Mouse (Mus musculus) limb, embryonic 11.5 days (tissue): ENCODE measurements around the gene Lnpk. TPM values are rescaled to one million over a fixed set of nuclear protein-coding genes. Genes with fewer than 3 reads are reported as not detected.
A peak's percentile ranks its signal among the peaks of the same experiment; 100 is the strongest.

Experiments used
- ATAC-seq: fragments of 200-750 bp; cut with Nextera tagmentation; 2 replicates; pipeline ENCODE4 v1.8.0; 2017; ENCODE audit warnings: low read depth; ENCODE audit not compliant: insufficient number of reproducible peaks, low FRiP score, low TSS enrichment
- DNase-seq: peaks from one replicate; pipeline ENCODE4 v3.0.0-alpha.2; 2015; ENCODE audit warnings: low spot score
- H3K27ac ChIP-seq: fragments of 300-500 bp; sonication (generic); replicated peaks from 2 replicates; pipeline ENCODE4 v1.5.1; 2014; ENCODE audit warnings: low read depth, mild to moderate bottlenecking, low read length
- H3K27me3 ChIP-seq: fragments of 300-500 bp; sonication (generic); 2 replicates; pipeline ENCODE4 v1.6.1; 2014; ENCODE audit warnings: mild to moderate bottlenecking, low read length, mixed read lengths; ENCODE audit not compliant: control insufficient read depth, insufficient read depth
- H3K36me3 ChIP-seq: fragments of 300-500 bp; sonication (generic); 2 replicates; pipeline ENCODE4 v1.6.1; 2014; ENCODE audit warnings: mild to moderate bottlenecking, low read length, moderate library complexity, mixed read lengths; ENCODE audit not compliant: control insufficient read depth, insufficient read depth
- H3K4me1 ChIP-seq: fragments of 300-500 bp; sonication (generic); 2 replicates; pipeline ENCODE4 v1.6.1; 2014; ENCODE audit warnings: low read length, mixed read lengths; ENCODE audit not compliant: control insufficient read depth, insufficient read depth
- H3K4me2 ChIP-seq: fragments of 300-500 bp; sonication (generic); 2 replicates; pipeline ENCODE4 v1.6.1; 2014; ENCODE audit warnings: low read depth, mild to moderate bottlenecking, moderate library complexity; ENCODE audit not compliant: severe bottlenecking
- H3K4me3 ChIP-seq: fragments of 300-500 bp; sonication (generic); 2 replicates; pipeline ENCODE4 v1.5.1; 2014; ENCODE audit warnings: low read depth, low read length
- H3K9ac ChIP-seq: fragments of 300-500 bp; sonication (generic); 2 replicates; pipeline ENCODE4 v1.6.1; 2014; ENCODE audit warnings: mild to moderate bottlenecking, low read length
- H3K9me3 ChIP-seq: fragments of 300-500 bp; sonication (generic); 2 replicates; pipeline ENCODE4 v1.6.1; 2016; ENCODE audit warnings: low read length; ENCODE audit not compliant: control insufficient read depth
- WGBS: fragments of 180-500 bp; shearing (Covaris S2); extraction: QIAGEN DNeasy Blood & Tissue Kit; methylation state at CpG from one replicate; pipeline ENCODE4 v1.1.7; 2014; 5-methylcytosine and 5-hydroxymethylcytosine counted together
- polyA plus RNA-seq: library from polyadenylated mRNA; unstranded; fragments of >200 nt; fragmentation: Nextera tagmentation; extraction: Ambion mirVana; gene quantifications from 2 replicates; pipeline ENCODE4 v1.2.1, GENCODE M21; 2014

Lnpk gene
- 48.1 and 52.2 TPM in 2 replicates for polyA plus RNA-seq

- Histone ChIP-seq H3K36me3 (no peaks in the 10 kb centered on the region), H3K4me2 (peak within 1 kb of the TSS; percentile 76), H3K27me3 (no peaks in the 10 kb centered on the region), H3K4me1 (no peaks in the 10 kb centered on the region), H3K4me3 (peak within 1 kb of the TSS; percentile 97), H3K9me3 (no peaks in the 10 kb centered on the region), H3K9ac (peak within 1 kb of the TSS; percentile 78), H3K27ac (peak within 1 kb of the TSS; percentile 23; the same call in 1 of the 2 replicates)
- WGBS, result under 1% methylated on average over 34 of the region's 34 CpGs
- DNase-seq (peak; percentile 94), ATAC-seq (peak; percentile 96)
These were observed at the start of gene Lnpk for GRCm38 (mm10) chr2:74578843-74579489. TSS of gene Lnpk (minus strand) at chr2:74579435.

- peak overlapping the region; percentile 53 for H3K27ac ChIP-seq
- H3K4me2 ChIP-seq, result 0 out of 2 replicates have a peak overlapping the region, but pooled peaks have one; percentile 15
- ATAC-seq (no peak), DNase-seq (peak; percentile 29)
- H3K9me3 ChIP-seq, result no peaks in the 10 kb centered on the region
- H3K36me3 ChIP-seq, result no peaks in the 10 kb centered on the region
- H3K9ac ChIP-seq, result peak overlapping the region; percentile 8; the same call in 1 of the 2 replicates
- no peaks in the 10 kb centered on the region for H3K4me1 ChIP-seq
- 53% methylated on average over 10 of the region's 10 CpGs for WGBS
- no peak overlapping the region for H3K4me3 ChIP-seq
- H3K27me3 ChIP-seq, result no peaks in the 10 kb centered on the region
These were observed 41.1 kb upstream of the Lnpk start for GRCm38 (mm10) chr2:74620368-74620767.

- Histone ChIP-seq H3K9ac (no peak overlapping the region), H3K27me3 (no peaks in the 10 kb centered on the region), H3K27ac (peak overlapping the region; percentile 53), H3K4me1 (no peaks in the 10 kb centered on the region), H3K36me3 (no peaks in the 10 kb centered on the region), H3K4me2 (no peak overlapping the region), H3K4me3 (no peak overlapping the region), H3K9me3 (no peaks in the 10 kb centered on the region)
- 53% methylated on average over 3 of the region's 3 CpGs for WGBS
- no peak for DNase-seq
- no peak for ATAC-seq
These were observed 40.5 kb upstream of the Lnpk start for GRCm38 (mm10) chr2:74619676-74620246.

GRCm38 (mm10) chr2:74617706-74618105 is 38.5 kb upstream of the Lnpk start:
- Histone ChIP-seq H3K4me1 (no peaks in the 10 kb centered on the region), H3K9ac (no peak overlapping the region), H3K27ac (no peak overlapping the region), H3K36me3 (no peaks in the 10 kb centered on the region), H3K4me2 (no peak overlapping the region), H3K4me3 (no peak overlapping the region), H3K9me3 (no peaks in the 10 kb centered on the region), H3K27me3 (no peaks in the 10 kb centered on the region)
- 29% methylated on average over 9 of the region's 9 CpGs for WGBS
- no peak for DNase-seq
- ATAC-seq, result no peak

- Histone ChIP-seq H3K4me2 (no peak overlapping the region), H3K4me1 (no peaks in the 10 kb centered on the region), H3K4me3 (no peak overlapping the region), H3K27ac (no peak overlapping the region), H3K9ac (no peak overlapping the region), H3K9me3 (no peaks in the 10 kb centered on the region), H3K36me3 (no peaks in the 10 kb centered on the region), H3K27me3 (no peaks in the 10 kb centered on the region)
- 93% methylated on average over 4 of the region's 4 CpGs for WGBS
- DNase-seq (no peak), ATAC-seq (no peak)
These were observed 32.2 kb upstream of the Lnpk start for GRCm38 (mm10) chr2:74611406-74611805.

- Histone ChIP-seq H3K36me3 (no peaks in the 10 kb centered on the region), H3K27ac (no peak overlapping the region), H3K4me3 (no peak overlapping the region), H3K9me3 (no peaks in the 10 kb centered on the region), H3K27me3 (no peaks in the 10 kb centered on the region), H3K9ac (no peak overlapping the region), H3K4me1 (no peaks in the 10 kb centered on the region), H3K4me2 (no peak overlapping the region)
- ATAC-seq (no peak), DNase-seq (no peak)
These were observed 30.1 kb upstream of the Lnpk start for GRCm38 (mm10) chr2:74609350-74609749.

GRCm38 (mm10) chr2:74606087-74606760 is 27.0 kb upstream of the Lnpk start:
- no peaks in the 10 kb centered on the region for H3K27me3 ChIP-seq
- WGBS, result 88% methylated on average over 5 of the region's 5 CpGs
- H3K27ac ChIP-seq, result no peak overlapping the region
- H3K9ac ChIP-seq, result no peak overlapping the region
- no peak for ATAC-seq
- DNase-seq, result no peak
- H3K4me3 ChIP-seq, result no peak overlapping the region
- no peaks in the 10 kb centered on the region for H3K9me3 ChIP-seq
- no peak overlapping the region for H3K4me2 ChIP-seq
- 0 out of 2 replicates have a peak, but pooled peaks cover 2% of the 10 kb centered on the region for H3K4me1 ChIP-seq
- H3K36me3 ChIP-seq, result no peaks in the 10 kb centered on the region

GRCm38 (mm10) chr2:74604011-74604410 is 24.8 kb upstream of the Lnpk start:
- 0 out of 2 replicates have a peak, but pooled peaks cover 2% of the 10 kb centered on the region for H3K4me1 ChIP-seq
- 47% methylated on average over 3 of the region's 3 CpGs for WGBS
- no peak overlapping the region for H3K9ac ChIP-seq
- H3K4me2 ChIP-seq, result no peak overlapping the region
- H3K36me3 ChIP-seq, result no peaks in the 10 kb centered on the region
- H3K4me3 ChIP-seq, result no peak overlapping the region
- DNase-seq, result no peak
- ATAC-seq, result no peak
- H3K27ac ChIP-seq, result no peak overlapping the region
- H3K9me3 ChIP-seq, result no peaks in the 10 kb centered on the region
- H3K27me3 ChIP-seq, result no peaks in the 10 kb centered on the region
